Mouse (Mus musculus) C2C12 (cell line): Measurements from ENCODE around the gene Fndc9.

Experiments
- CEBPB ChIP-seq: IDR thresholded peaks from one replicate; pipeline ENCODE4 v1.6.1; 2011; ENCODE audit warnings: low read depth, mild to moderate bottlenecking, control low read depth, moderate library complexity
- CTCF ChIP-seq: IDR thresholded peaks from one replicate; pipeline ENCODE4 v1.5.1; 2011; ENCODE audit not compliant: control insufficient read depth, insufficient read depth, insufficient read length
- FOSL1 ChIP-seq: IDR thresholded peaks from one replicate; pipeline ENCODE4 v1.8.0; 2011; ENCODE audit warnings: mild to moderate bottlenecking, low read length; ENCODE audit not compliant: poor library complexity, insufficient read depth, severe bottlenecking
- MAX ChIP-seq: IDR thresholded peaks from one replicate; pipeline ENCODE4 v1.6.1; 2011; ENCODE audit warnings: mild to moderate bottlenecking, control low read depth
- MYOD1 ChIP-seq: IDR thresholded peaks from one replicate; pipeline ENCODE4 v1.6.1; 2011; ENCODE audit warnings: low read depth; ENCODE audit not compliant: control insufficient read depth, insufficient read length
- MYOG ChIP-seq: IDR thresholded peaks from one replicate; pipeline ENCODE4 v1.6.1; 2011; ENCODE audit not compliant: control insufficient read depth, insufficient read length; ENCODE audit errors: extremely low read depth
- USF1 ChIP-seq: IDR thresholded peaks from one replicate; pipeline ENCODE4 v1.6.1; 2011; ENCODE audit warnings: low read depth, mild to moderate bottlenecking, control low read depth, moderate library complexity

- TF ChIP-seq CTCF (no peak), MYOG (no peak), MAX (no peak), FOSL1 (no peak), MYOD1 (no peak), USF1 (no peak), CEBPB (no peak)
Measured at GRCm38 (mm10) chr11:46223575-46223974, 11.8 kb upstream of the Fndc9 start.
